Mouse (Mus musculus): ENCODE results near the gene Plagl1.
"Not testable (repeated sequence)": the region's sequence is repeated elsewhere in the genome, so short reads cannot be mapped to it uniquely, and the experiment has no call there.

Plagl1 gene

GRCm38 (mm10) chr10:13060021-13060668 is at the start of gene Plagl1:
Gene Plagl1 (plus strand): TSS chr10:13060504.
- DNase-seq (ENCODE audit: low read depth, low spot score): no peak

- no peak for DNase-seq (ENCODE audit: low read depth, low spot score)
Observed at GRCm38 (mm10) chr10:13014026-13014425, 46.3 kb upstream of the Plagl1 start.

GRCm38 (mm10) chr10:13016573-13016972 is 43.7 kb upstream of the Plagl1 start:
- DNase-seq (ENCODE audit: low read depth, low spot score): peak; percentile 73

- DNase-seq (ENCODE audit: low read depth, low spot score): no peak
Observed at GRCm38 (mm10) chr10:13018510-13018909, 41.8 kb upstream of the Plagl1 start.

- no peak for DNase-seq (ENCODE audit: low read depth, low spot score)
Observed at GRCm38 (mm10) chr10:13019026-13019425, 41.3 kb upstream of the Plagl1 start.

GRCm38 (mm10) chr10:13022103-13022502 is 38.2 kb upstream of the Plagl1 start:
- no peak for DNase-seq (ENCODE audit: low read depth, low spot score)

GRCm38 (mm10) chr10:13023985-13024384 is 36.3 kb upstream of the Plagl1 start:
- not testable (repeated sequence) for DNase-seq (ENCODE audit: low read depth, low spot score)

GRCm38 (mm10) chr10:13027702-13028101 is 32.6 kb upstream of the Plagl1 start:
- DNase-seq (ENCODE audit: low read depth, low spot score): no peak

- DNase-seq (ENCODE audit: low read depth, low spot score): no peak
Observed at GRCm38 (mm10) chr10:13028215-13028614, 32.1 kb upstream of the Plagl1 start.

- no peak for DNase-seq (ENCODE audit: low read depth, low spot score)
Observed at GRCm38 (mm10) chr10:13029416-13029815, 30.9 kb upstream of the Plagl1 start.

- DNase-seq (ENCODE audit: low read depth, low spot score): no peak
Observed at GRCm38 (mm10) chr10:13035270-13035669, 25.0 kb upstream of the Plagl1 start.

GRCm38 (mm10) chr10:13039637-13040174 is 20.6 kb upstream of the Plagl1 start:
- no peak for DNase-seq (ENCODE audit: low read depth, low spot score)

GRCm38 (mm10) chr10:13044659-13045058 is 15.6 kb upstream of the Plagl1 start:
- no peak for DNase-seq (ENCODE audit: low read depth, low spot score)

GRCm38 (mm10) chr10:13047816-13048215 is 12.5 kb upstream of the Plagl1 start:
- DNase-seq (ENCODE audit: low read depth, low spot score): no peak

GRCm38 (mm10) chr10:13056863-13057381 is 3.4 kb upstream of the Plagl1 start:
- DNase-seq (ENCODE audit: low read depth, low spot score): no peak

GRCm38 (mm10) chr10:13060821-13061671 is 742 bp downstream of the Plagl1 start:
- DNase-seq (ENCODE audit: low read depth, low spot score): no peak

- DNase-seq (ENCODE audit: low read depth, low spot score): no peak
Observed at GRCm38 (mm10) chr10:13062373-13062772, 2.1 kb downstream of the Plagl1 start.

GRCm38 (mm10) chr10:13063457-13063856 is 3.2 kb downstream of the Plagl1 start:
- DNase-seq (ENCODE audit: low read depth, low spot score): no peak

- DNase-seq (ENCODE audit: low read depth, low spot score): no peak
Observed at GRCm38 (mm10) chr10:13065129-13065752, 4.9 kb downstream of the Plagl1 start.

GRCm38 (mm10) chr10:13071031-13071430 is 10.7 kb downstream of the Plagl1 start:
- no peak for DNase-seq (ENCODE audit: low read depth, low spot score)

- DNase-seq (ENCODE audit: low read depth, low spot score): no peak
Observed at GRCm38 (mm10) chr10:13076807-13077532, 16.7 kb downstream of the Plagl1 start.
